Mouse (Mus musculus) midbrain, embryonic 11.5 days (tissue): ENCODE data around the gene Krtap16-1. TPM values are rescaled to one million over a fixed set of nuclear protein-coding genes. Genes with fewer than 3 reads are reported as not detected.

Experiments
- ATAC-seq: fragments of 200-750 bp; cut with Nextera tagmentation; 2 replicates; pipeline ENCODE4 v1.8.0; 2017; ENCODE audit warnings: moderate TSS enrichment, moderate library complexity; ENCODE audit not compliant: low FRiP score
- DNase-seq: peaks from one replicate; pipeline ENCODE4 v3.0.0; 2015; ENCODE audit warnings: low spot score; ENCODE audit errors: missing footprints
- H3K27ac ChIP-seq: fragments of 300-500 bp; sonication (generic); 2 replicates; pipeline ENCODE4 v1.5.1; 2014; ENCODE audit warnings: low read depth, low read length
- H3K27me3 ChIP-seq: fragments of 300-500 bp; sonication (generic); 2 replicates; pipeline ENCODE4 v1.6.1; 2014; ENCODE audit warnings: mild to moderate bottlenecking, low read length, moderate library complexity, mixed read lengths; ENCODE audit not compliant: control insufficient read depth, insufficient read depth
- H3K36me3 ChIP-seq: fragments of 300-500 bp; sonication (generic); 2 replicates; pipeline ENCODE4 v1.6.1; 2014; ENCODE audit warnings: mild to moderate bottlenecking, low read length, moderate library complexity, mixed read lengths; ENCODE audit not compliant: control insufficient read depth, insufficient read depth
- H3K4me1 ChIP-seq: fragments of 300-500 bp; sonication (generic); 2 replicates; pipeline ENCODE4 v1.6.1; 2014; ENCODE audit warnings: low read length; ENCODE audit not compliant: control insufficient read depth, insufficient read depth
- H3K4me2 ChIP-seq: fragments of 300-500 bp; sonication (generic); 2 replicates; pipeline ENCODE4 v1.6.1; 2014; ENCODE audit warnings: mild to moderate bottlenecking, moderate library complexity
- H3K4me3 ChIP-seq: fragments of 300-500 bp; sonication (generic); 2 replicates; pipeline ENCODE4 v1.5.1; 2014; ENCODE audit warnings: low read depth, low read length
- H3K9ac ChIP-seq: fragments of 300-500 bp; sonication (generic); 2 replicates; pipeline ENCODE4 v1.6.1; 2014; ENCODE audit warnings: low read length
- H3K9me3 ChIP-seq: fragments of 300-500 bp; sonication (generic); 2 replicates; pipeline ENCODE4 v1.6.1; 2016; ENCODE audit warnings: low read length; ENCODE audit not compliant: control insufficient read depth
- WGBS: fragments of 180-500 bp; shearing (Covaris S2); extraction: QIAGEN DNeasy Blood & Tissue Kit; methylation state at CpG from one replicate; pipeline ENCODE4 v1.1.7; 2014; 5-methylcytosine and 5-hydroxymethylcytosine counted together
- polyA plus RNA-seq: library from polyadenylated mRNA; unstranded; fragments of >200 nt; fragmentation: Nextera tagmentation; extraction: Ambion mirVana; gene quantifications from 2 replicates; pipeline ENCODE4 v1.2.1, GENCODE M21; 2014

Gene Krtap16-1
- polyA plus RNA-seq: not detected in 2 replicates

- DNase-seq: no peak
- H3K9ac ChIP-seq: no peak within 1 kb of the TSS
- ATAC-seq: no peak
- H3K27me3 ChIP-seq: no peaks in the 10 kb centered on the region
- 91% methylated on average over 8 of the region's 8 CpGs for WGBS
- no peaks in the 10 kb centered on the region for H3K9me3 ChIP-seq
- no peak within 1 kb of the TSS for H3K4me2 ChIP-seq
- H3K27ac ChIP-seq: no peak within 1 kb of the TSS
- no peaks in the 10 kb centered on the region for H3K36me3 ChIP-seq
- no peak within 1 kb of the TSS for H3K4me3 ChIP-seq
- H3K4me1 ChIP-seq: no peaks in the 10 kb centered on the region
Measured at GRCm38 (mm10) chr11:99986180-99986647, at the start of gene Krtap16-1. Gene Krtap16-1, minus strand, starts transcription at chr11:99986597.

- no peak within 1 kb of the TSS for H3K9ac ChIP-seq
- no peaks in the 10 kb centered on the region for H3K27me3 ChIP-seq
- no peak within 1 kb of the TSS for H3K4me3 ChIP-seq
- no peak within 1 kb of the TSS for H3K27ac ChIP-seq
- no peaks in the 10 kb centered on the region for H3K9me3 ChIP-seq
- no peak for DNase-seq
- no peak within 1 kb of the TSS for H3K4me2 ChIP-seq
- WGBS: 90% methylated on average over 6 of the region's 6 CpGs
- no peaks in the 10 kb centered on the region for H3K4me1 ChIP-seq
- ATAC-seq: no peak
- H3K36me3 ChIP-seq: no peaks in the 10 kb centered on the region
Measured at GRCm38 (mm10) chr11:100029768-100030167, 43.4 kb upstream of the Krtap16-1 start, which contains the start of gene Krt33b. Gene Krt33b, minus strand, starts transcription at chr11:100029868.

- H3K4me1 ChIP-seq: no peaks in the 10 kb centered on the region
- H3K27ac ChIP-seq: no peak overlapping the region
- no peaks in the 10 kb centered on the region for H3K36me3 ChIP-seq
- no peak overlapping the region for H3K4me3 ChIP-seq
- WGBS: 78% methylated on average over 5 of the region's 5 CpGs
- no peaks in the 10 kb centered on the region for H3K27me3 ChIP-seq
- ATAC-seq (no peak), DNase-seq (no peak)
- no peak overlapping the region for H3K9ac ChIP-seq
- no peaks in the 10 kb centered on the region for H3K9me3 ChIP-seq
- H3K4me2 ChIP-seq: no peak overlapping the region
Measured at GRCm38 (mm10) chr11:100021438-100021837, 35.0 kb upstream of the Krtap16-1 start.

GRCm38 (mm10) chr11:100019466-100019865 lies 33.1 kb upstream of the Krtap16-1 start:
- 90% methylated on average over 1 of the region's 1 CpGs for WGBS

GRCm38 (mm10) chr11:100016112-100016511 lies 29.7 kb upstream of the Krtap16-1 start, which contains the start of gene Krt33a:
Gene Krt33a, minus strand, starts transcription at chr11:100016212.
- 78% methylated on average over 4 of the region's 4 CpGs for WGBS
- Histone ChIP-seq H3K36me3 (no peaks in the 10 kb centered on the region), H3K9ac (no peak within 1 kb of the TSS), H3K4me3 (no peak within 1 kb of the TSS), H3K4me1 (no peaks in the 10 kb centered on the region), H3K27me3 (no peaks in the 10 kb centered on the region), H3K4me2 (no peak within 1 kb of the TSS), H3K27ac (no peak within 1 kb of the TSS), H3K9me3 (no peaks in the 10 kb centered on the region)
- ATAC-seq: no peak
- no peak for DNase-seq

More at GRCm38 (mm10) chr11:100019466-100019865, 33.1 kb upstream of the Krtap16-1 start:
- no peaks in the 10 kb centered on the region for H3K4me1 ChIP-seq
- no peak overlapping the region for H3K27ac ChIP-seq
- no peak overlapping the region for H3K4me3 ChIP-seq
- ATAC-seq: no peak
- no peak overlapping the region for H3K9ac ChIP-seq
- no peaks in the 10 kb centered on the region for H3K9me3 ChIP-seq
- H3K36me3 ChIP-seq: no peaks in the 10 kb centered on the region
- DNase-seq: no peak
- H3K27me3 ChIP-seq: no peaks in the 10 kb centered on the region
- H3K4me2 ChIP-seq: no peak overlapping the region

GRCm38 (mm10) chr11:100013691-100014171 lies 27.3 kb upstream of the Krtap16-1 start:
- H3K27me3 ChIP-seq: no peaks in the 10 kb centered on the region
- ATAC-seq: no peak
- H3K4me2 ChIP-seq: no peak overlapping the region
- H3K4me3 ChIP-seq: no peak overlapping the region
- no peaks in the 10 kb centered on the region for H3K36me3 ChIP-seq
- no peak overlapping the region for H3K9ac ChIP-seq
- DNase-seq: peak; percentile 69
- WGBS: 77% methylated on average over 4 of the region's 4 CpGs
- H3K27ac ChIP-seq: no peak overlapping the region
- H3K9me3 ChIP-seq: no peaks in the 10 kb centered on the region
- H3K4me1 ChIP-seq: no peaks in the 10 kb centered on the region

- Histone ChIP-seq H3K27ac (no peak overlapping the region), H3K9ac (no peak overlapping the region), H3K4me2 (no peak overlapping the region), H3K36me3 (no peaks in the 10 kb centered on the region), H3K9me3 (no peaks in the 10 kb centered on the region), H3K4me1 (no peaks in the 10 kb centered on the region), H3K4me3 (no peak overlapping the region), H3K27me3 (no peaks in the 10 kb centered on the region)
- ATAC-seq (no peak), DNase-seq (no peak)
- WGBS: 89% methylated on average over 5 of the region's 5 CpGs
Measured at GRCm38 (mm10) chr11:100010682-100011081, 24.3 kb upstream of the Krtap16-1 start.

GRCm38 (mm10) chr11:100008336-100008735 lies 21.9 kb upstream of the Krtap16-1 start:
- H3K4me1 ChIP-seq: no peaks in the 10 kb centered on the region
- no peak overlapping the region for H3K4me3 ChIP-seq
- ATAC-seq (no peak), DNase-seq (no peak)
- no peak overlapping the region for H3K27ac ChIP-seq
- H3K36me3 ChIP-seq: no peaks in the 10 kb centered on the region
- no peak overlapping the region for H3K9ac ChIP-seq
- H3K27me3 ChIP-seq: no peaks in the 10 kb centered on the region
- 86% methylated on average over 5 of the region's 5 CpGs for WGBS
- H3K4me2 ChIP-seq: no peak overlapping the region
- H3K9me3 ChIP-seq: no peaks in the 10 kb centered on the region

GRCm38 (mm10) chr11:100006624-100007023 lies 20.2 kb upstream of the Krtap16-1 start:
- no peak overlapping the region for H3K9ac ChIP-seq
- no peak for DNase-seq
- H3K4me2 ChIP-seq: no peak overlapping the region
- no peaks in the 10 kb centered on the region for H3K36me3 ChIP-seq
- H3K27me3 ChIP-seq: no peaks in the 10 kb centered on the region
- 52% methylated on average over 3 of the region's 3 CpGs for WGBS
- H3K27ac ChIP-seq: no peak overlapping the region
- H3K4me1 ChIP-seq: no peaks in the 10 kb centered on the region
- no peak for ATAC-seq
- no peak overlapping the region for H3K4me3 ChIP-seq
- H3K9me3 ChIP-seq: no peaks in the 10 kb centered on the region
